Mouse (Mus musculus): ENCODE data around the gene Acly. TPM values are rescaled to one million over a fixed set of nuclear protein-coding genes. Genes with fewer than 3 reads are reported as not detected.
"Not testable (repeated sequence)": the region's sequence is repeated elsewhere in the genome, so short reads cannot be mapped to it uniquely, and the experiment has no call there.

Acly gene
- polyA plus RNA-seq, 1 experiment from 2014 or later, result 267 TPM

GRCm38 (mm10) chr11:100541577-100541976 lies 13.8 kb upstream of the Acly start:
- Histone ChIP-seq H3K9me3 (no peaks in the 10 kb centered on the region), H3K4me3 (no peak overlapping the region), H3K36me3 (no peaks in the 10 kb centered on the region), H3K4me2 (no peak overlapping the region), H3K27me3 (no peaks in the 10 kb centered on the region), H3K9ac (no peak overlapping the region), H3K4me1 (replicated peaks) (peaks cover 17% of the 10 kb centered on the region), H3K27ac (replicated peaks) (no peak overlapping the region)
- ATAC-seq (ENCODE audit: low read depth), result no peak
- 96% methylated on average over 2 of the region's 2 CpGs for WGBS

DNA sequence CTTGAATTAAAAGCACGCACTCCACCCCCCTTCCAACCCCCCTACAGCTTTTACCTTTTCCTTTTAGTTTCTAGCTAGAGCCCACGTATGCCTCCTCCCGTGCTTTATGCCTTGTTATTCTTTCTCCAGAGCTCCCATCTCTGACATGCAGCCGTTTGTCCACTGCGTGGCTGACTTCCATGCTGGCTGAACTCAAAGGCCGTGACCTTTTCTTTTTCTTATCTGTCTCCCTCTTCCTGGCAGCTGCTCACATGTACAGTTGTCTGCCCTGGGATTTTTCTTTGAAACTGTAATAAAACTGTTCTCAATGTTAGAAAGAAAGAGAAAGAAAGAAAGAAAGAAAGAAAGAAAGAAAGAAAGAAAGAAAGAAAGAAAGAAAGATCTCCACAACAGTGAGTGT lies 13.2 kb upstream of the Acly start:
- ATAC-seq (ENCODE audit: low read depth), result no peak
- no peak overlapping the region for H3K4me2 ChIP-seq
- H3K9ac ChIP-seq, result no peak overlapping the region
- no peaks in the 10 kb centered on the region for H3K27me3 ChIP-seq
- H3K4me3 ChIP-seq, result no peak overlapping the region
- no peaks in the 10 kb centered on the region for H3K9me3 ChIP-seq
- H3K27ac ChIP-seq (replicated peaks), result no peak overlapping the region
- peaks cover 14% of the 10 kb centered on the region for H3K4me1 ChIP-seq (replicated peaks)
- WGBS, result 50% methylated on average over 6 of the region's 6 CpGs
- H3K36me3 ChIP-seq, result no peaks in the 10 kb centered on the region

DNA sequence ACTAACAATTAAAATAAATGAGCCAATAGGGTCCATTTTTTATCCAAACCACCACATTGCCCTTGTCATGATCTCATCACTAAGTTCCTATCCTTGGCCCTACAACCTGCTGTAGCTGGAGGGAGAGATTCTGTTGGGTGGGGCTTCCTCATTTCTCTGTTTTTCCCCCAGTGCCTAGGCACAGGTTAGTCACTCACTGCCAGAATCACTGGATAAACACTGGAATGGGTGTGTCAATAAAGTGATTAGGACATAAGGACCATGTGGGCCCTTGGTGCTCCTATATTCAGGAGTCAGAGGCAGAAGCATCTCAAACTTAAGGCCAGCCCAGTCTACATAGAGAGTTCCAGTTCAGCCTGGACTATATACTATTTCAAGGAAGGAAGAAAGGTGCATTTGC lies 8.7 kb upstream of the Acly start:
- Histone ChIP-seq H3K4me3 (no peak overlapping the region), H3K9ac (no peak overlapping the region), H3K27ac (replicated peaks) (no peak overlapping the region), H3K4me1 (replicated peaks) (no peaks in the 10 kb centered on the region), H3K36me3 (no peaks in the 10 kb centered on the region), H3K9me3 (no peaks in the 10 kb centered on the region), H3K27me3 (no peaks in the 10 kb centered on the region), H3K4me2 (no peak overlapping the region)
- no peak for ATAC-seq (ENCODE audit: low read depth)

- no peak overlapping the region for H3K9ac ChIP-seq
- 88% methylated on average over 1 of the region's 1 CpGs for WGBS
- no peak for ATAC-seq (ENCODE audit: low read depth)
These were observed 8.2 kb upstream of the Acly start for GRCm38 (mm10) chr11:100535996-100536395.

DNA sequence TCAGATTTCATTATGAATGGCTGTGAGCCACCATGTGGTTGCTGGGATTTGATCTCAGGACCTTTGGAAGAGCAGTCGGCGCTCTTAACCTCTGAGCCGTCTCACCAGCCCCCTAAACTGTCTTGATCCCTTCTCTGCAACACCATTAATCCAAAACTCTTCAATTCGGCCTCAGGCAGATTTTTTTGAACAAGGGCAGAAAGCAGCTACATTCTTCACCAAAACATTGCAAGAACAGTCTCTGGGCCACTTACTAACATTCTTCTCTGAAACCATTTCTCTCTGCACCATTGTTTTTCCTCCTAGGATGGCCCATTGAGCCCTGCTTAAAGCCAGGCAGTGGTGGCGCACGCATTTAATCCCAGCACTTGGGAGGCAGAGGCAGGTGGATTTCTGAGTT lies 7.0 kb upstream of the Acly start:
- H3K4me3 ChIP-seq; H3K27ac ChIP-seq (replicated peaks); H3K9ac ChIP-seq; H3K36me3 ChIP-seq; H3K4me1 ChIP-seq (replicated peaks); H3K9me3 ChIP-seq; H3K4me2 ChIP-seq; ATAC-seq (ENCODE audit: low read depth); H3K27me3 ChIP-seq: not testable (repeated sequence)
- 86% methylated on average over 6 of the region's 6 CpGs for WGBS

More at GRCm38 (mm10) chr11:100535996-100536395, 8.2 kb upstream of the Acly start:
- no peaks in the 10 kb centered on the region for H3K36me3 ChIP-seq
- H3K9me3 ChIP-seq, result no peaks in the 10 kb centered on the region
- H3K27ac ChIP-seq (replicated peaks), result no peak overlapping the region
- H3K27me3 ChIP-seq, result no peaks in the 10 kb centered on the region
- H3K4me1 ChIP-seq (replicated peaks), result no peaks in the 10 kb centered on the region
- H3K4me3 ChIP-seq, result no peak overlapping the region
- no peak overlapping the region for H3K4me2 ChIP-seq

GRCm38 (mm10) chr11:100534411-100534810 lies 6.6 kb upstream of the Acly start:
- not testable (repeated sequence) for H3K4me3 ChIP-seq; ATAC-seq (ENCODE audit: low read depth); H3K4me2 ChIP-seq; H3K9ac ChIP-seq; H3K9me3 ChIP-seq; H3K27ac ChIP-seq (replicated peaks); H3K27me3 ChIP-seq; H3K36me3 ChIP-seq; H3K4me1 ChIP-seq (replicated peaks)
- 71% methylated on average over 2 of the region's 2 CpGs for WGBS

GRCm38 (mm10) chr11:100533871-100534270 lies 6.1 kb upstream of the Acly start:
- no peak overlapping the region for H3K9ac ChIP-seq
- H3K4me1 ChIP-seq (replicated peaks), result no peaks in the 10 kb centered on the region
- no peak overlapping the region for H3K27ac ChIP-seq (replicated peaks)
- H3K36me3 ChIP-seq, result no peaks in the 10 kb centered on the region
- no peak overlapping the region for H3K4me2 ChIP-seq
- H3K9me3 ChIP-seq, result no peaks in the 10 kb centered on the region
- no peak for ATAC-seq (ENCODE audit: low read depth)
- no peaks in the 10 kb centered on the region for H3K27me3 ChIP-seq
- 53% methylated on average over 6 of the region's 6 CpGs for WGBS
- H3K4me3 ChIP-seq, result no peak overlapping the region

DNA sequence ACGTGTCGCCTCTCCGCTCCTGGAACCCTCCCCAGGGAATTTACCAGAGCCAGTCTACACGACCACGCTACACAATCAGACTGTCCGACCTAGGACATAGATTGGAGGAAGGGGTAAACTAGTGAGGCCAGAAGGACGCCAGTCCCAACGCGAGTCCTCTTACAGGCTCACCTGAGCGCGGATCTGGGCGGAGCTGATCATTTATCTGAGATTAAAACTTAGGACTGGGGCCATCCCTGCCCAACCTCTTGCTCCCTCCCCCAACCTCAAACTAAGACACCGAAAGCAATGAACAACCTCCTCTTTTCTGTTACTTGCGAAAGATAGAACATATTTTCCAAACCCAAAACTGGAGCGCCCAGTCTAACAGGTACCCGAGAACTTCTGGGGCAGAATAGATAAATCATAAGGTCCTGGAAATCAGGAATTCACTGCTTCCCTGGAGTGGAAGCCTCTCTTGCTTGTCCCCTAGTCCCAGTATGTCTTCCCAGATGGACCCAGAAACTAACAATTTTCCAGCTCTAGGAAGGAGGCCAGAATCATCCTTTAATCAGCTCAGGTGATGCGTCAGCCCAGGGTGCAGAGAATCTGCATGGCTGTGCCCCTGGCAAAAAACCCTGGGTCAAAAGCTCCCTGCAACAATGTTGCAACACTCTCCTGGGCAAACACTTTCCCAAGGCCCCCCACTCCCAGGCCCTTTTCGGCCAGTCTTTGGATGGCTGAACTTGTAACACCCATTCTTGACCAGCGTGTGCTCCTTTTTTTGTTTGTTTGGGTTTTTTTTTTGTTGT lies 770 bp upstream of the Acly start:
- peak; percentile 52 for ATAC-seq (ENCODE audit: low read depth)
- Histone ChIP-seq H3K9me3 (no peaks in the 10 kb centered on the region), H3K9ac (peak overlapping the region; percentile 74), H3K27ac (replicated peaks) (peak overlapping the region; percentile 86), H3K4me1 (replicated peaks) (peaks cover 40% of the 10 kb centered on the region), H3K27me3 (no peaks in the 10 kb centered on the region), H3K4me2 (peak overlapping the region; percentile 95), H3K4me3 (peak overlapping the region; percentile 71), H3K36me3 (peaks cover 4% of the 10 kb centered on the region)
- WGBS, result 24% methylated on average over 19 of the region's 19 CpGs

DNA sequence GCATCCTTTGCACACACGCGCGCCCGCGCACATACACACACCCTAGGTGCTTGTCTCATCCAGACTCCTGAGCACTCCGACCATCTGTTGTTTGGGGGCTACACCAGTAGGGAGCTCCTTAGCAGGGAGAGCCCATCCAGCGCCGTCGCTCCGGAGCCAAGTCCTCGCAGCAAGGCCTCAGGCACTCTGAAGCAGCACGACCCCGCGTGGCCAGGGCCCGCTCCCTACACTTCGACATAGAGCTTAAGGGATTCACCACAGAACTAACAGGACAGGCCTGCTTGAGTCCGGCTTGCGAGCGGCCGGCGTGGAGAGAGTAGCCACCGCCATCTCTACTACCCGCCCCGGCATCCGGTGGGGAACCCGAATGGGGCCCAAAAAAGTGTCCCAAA lies 738 bp downstream of the Acly start:
- under 1% methylated on average over 26 of the region's 26 CpGs for WGBS
- H3K27ac ChIP-seq (replicated peaks), result peak overlapping the region; percentile 88
- ATAC-seq (ENCODE audit: low read depth), result peak; percentile 44
- peak overlapping the region; percentile 84 for H3K9ac ChIP-seq
- H3K4me1 ChIP-seq (replicated peaks), result peaks cover 40% of the 10 kb centered on the region
- H3K27me3 ChIP-seq, result no peaks in the 10 kb centered on the region
- H3K36me3 ChIP-seq, result peaks cover 19% of the 10 kb centered on the region
- peak overlapping the region; percentile 71 for H3K4me3 ChIP-seq
- peak overlapping the region; percentile 95 for H3K4me2 ChIP-seq
- H3K9me3 ChIP-seq, result no peaks in the 10 kb centered on the region

DNA sequence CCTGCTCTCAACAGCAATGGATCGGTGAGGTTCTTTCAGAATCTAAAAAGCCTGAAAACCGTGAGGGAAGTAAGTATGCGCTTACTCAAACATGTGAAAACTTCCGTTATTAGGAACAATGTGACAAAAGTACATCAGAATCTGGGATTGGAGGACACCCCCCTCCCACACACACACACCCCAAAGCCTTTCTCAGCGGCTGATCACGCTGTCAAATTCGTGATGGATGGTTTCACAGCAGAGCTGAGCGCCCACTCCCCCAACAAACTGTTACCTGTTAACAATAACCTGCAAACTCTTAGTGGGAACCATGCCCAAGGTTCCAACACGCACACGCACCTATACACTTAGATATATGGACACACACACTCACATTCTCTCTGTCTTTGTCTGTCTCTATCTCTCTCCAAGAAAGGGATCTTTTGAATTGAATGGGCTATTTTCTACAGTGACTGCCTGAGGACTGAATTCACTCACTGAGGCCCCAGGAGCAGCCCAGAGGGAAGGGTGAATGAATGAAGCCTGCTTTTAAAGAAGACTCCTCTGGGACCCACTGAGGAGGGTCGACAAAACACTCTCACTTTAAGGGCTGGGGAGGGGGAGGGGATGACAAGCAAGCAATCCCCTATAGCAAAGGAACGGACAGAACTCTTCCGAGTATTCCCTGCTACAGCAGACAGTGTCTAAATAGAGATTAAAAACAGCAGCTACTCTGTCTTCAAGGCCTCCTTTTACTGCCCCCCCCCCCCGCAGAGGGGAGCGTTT lies 1.6 kb downstream of the Acly start:
- 6% methylated on average over 15 of the region's 15 CpGs for WGBS
- Histone ChIP-seq H3K4me1 (replicated peaks) (peaks cover 40% of the 10 kb centered on the region), H3K9ac (peak overlapping the region; percentile 84), H3K4me3 (peak overlapping the region; percentile 71), H3K4me2 (peak overlapping the region; percentile 95), H3K27me3 (no peaks in the 10 kb centered on the region), H3K9me3 (no peaks in the 10 kb centered on the region), H3K27ac (replicated peaks) (peak overlapping the region; percentile 88; the same call in 1 of the 2 replicates), H3K36me3 (peaks cover 28% of the 10 kb centered on the region)
- ATAC-seq (ENCODE audit: low read depth), result no peak

DNA sequence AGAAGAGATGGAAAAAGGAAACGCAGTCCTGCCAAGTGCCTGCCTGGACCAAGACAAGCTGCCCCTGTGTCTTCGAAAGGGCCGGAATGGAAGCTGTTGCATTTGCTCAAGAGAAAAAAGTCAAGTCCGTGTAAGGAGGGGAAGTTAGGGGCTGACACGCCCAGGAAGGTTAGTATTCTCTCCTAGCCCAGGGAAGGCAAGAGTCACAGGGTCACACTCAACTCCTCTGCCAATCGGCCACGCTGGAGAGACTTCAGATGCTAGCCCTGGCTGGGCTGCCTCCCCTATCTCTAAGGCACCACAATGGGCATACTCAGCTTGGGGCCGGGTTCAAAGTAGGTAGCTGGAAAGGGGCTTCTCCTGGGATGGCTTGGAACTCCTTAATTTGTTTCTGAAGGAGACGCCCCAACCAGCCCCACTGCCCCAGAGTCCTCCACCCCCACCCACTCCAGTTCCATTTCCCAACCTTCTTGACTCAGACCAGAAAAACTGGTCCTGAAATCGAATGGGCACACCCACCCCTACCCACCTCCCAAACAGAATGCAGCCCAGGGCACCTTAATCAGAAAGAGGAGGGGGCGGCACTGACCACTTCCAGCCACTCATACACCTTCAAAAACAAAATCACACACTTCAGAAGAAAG lies 2.7 kb downstream of the Acly start:
- peak overlapping the region; percentile 84 for H3K9ac ChIP-seq
- peak overlapping the region; percentile 71 for H3K4me3 ChIP-seq
- no peak for ATAC-seq (ENCODE audit: low read depth)
- no peaks in the 10 kb centered on the region for H3K27me3 ChIP-seq
- no peak overlapping the region for H3K27ac ChIP-seq (replicated peaks)
- WGBS, result 45% methylated on average over 11 of the region's 11 CpGs
- H3K9me3 ChIP-seq, result no peaks in the 10 kb centered on the region
- peak overlapping the region; percentile 95 for H3K4me2 ChIP-seq
- H3K36me3 ChIP-seq, result peaks cover 39% of the 10 kb centered on the region
- H3K4me1 ChIP-seq (replicated peaks), result peaks cover 49% of the 10 kb centered on the region

- no peaks in the 10 kb centered on the region for H3K27me3 ChIP-seq
- peaks cover 49% of the 10 kb centered on the region for H3K4me1 ChIP-seq (replicated peaks)
- peak overlapping the region; percentile 71; the same call in 1 of the 2 replicates for H3K4me3 ChIP-seq
- peaks cover 46% of the 10 kb centered on the region for H3K36me3 ChIP-seq
- WGBS, result 85% methylated on average over 5 of the region's 5 CpGs
- H3K9ac ChIP-seq, result peak overlapping the region; percentile 84
- no peak for ATAC-seq (ENCODE audit: low read depth)
- H3K9me3 ChIP-seq, result no peaks in the 10 kb centered on the region
- peak overlapping the region; percentile 95 for H3K4me2 ChIP-seq
- no peak overlapping the region for H3K27ac ChIP-seq (replicated peaks)
These were observed 3.4 kb downstream of the Acly start for GRCm38 (mm10) chr11:100524358-100524757.

Measured in neural tube, embryonic 13.5 days (tissue).